Mouse (Mus musculus) heart, embryonic 12.5 days (tissue): Measurements from ENCODE around the gene Tmem219. TPM values are rescaled to one million over a fixed set of nuclear protein-coding genes. Genes with fewer than 3 reads are reported as not detected.

Source experiments
- ATAC-seq: fragments of 200-750 bp; cut with Nextera tagmentation; 2 replicates; pipeline ENCODE4 v1.8.0; 2017; ENCODE audit warnings: moderate TSS enrichment, moderate library complexity; ENCODE audit not compliant: insufficient number of reproducible peaks, low FRiP score
- H3K27ac ChIP-seq: fragments of 300-500 bp; sonication (generic); 2 replicates; pipeline ENCODE4 v1.5.1; 2016; ENCODE audit warnings: mild to moderate bottlenecking, moderate library complexity; ENCODE audit not compliant: poor library complexity, severe bottlenecking
- H3K27me3 ChIP-seq: fragments of 300-500 bp; sonication (generic); replicated peaks from 2 replicates; pipeline ENCODE4 v1.6.1; 2016; ENCODE audit warnings: mild to moderate bottlenecking, moderate library complexity
- H3K36me3 ChIP-seq: fragments of 300-500 bp; sonication (generic); 2 replicates; pipeline ENCODE4 v1.6.1; 2016; ENCODE audit warnings: mild to moderate bottlenecking, moderate library complexity
- H3K4me1 ChIP-seq: fragments of 300-500 bp; sonication (generic); replicated peaks from 2 replicates; pipeline ENCODE4 v1.6.1; 2016; ENCODE audit warnings: mild to moderate bottlenecking
- H3K4me2 ChIP-seq: fragments of 300-500 bp; sonication (generic); 2 replicates; pipeline ENCODE4 v1.6.1; 2016; ENCODE audit warnings: mild to moderate bottlenecking, moderate library complexity
- H3K4me3 ChIP-seq: fragments of 300-500 bp; sonication (generic); 2 replicates; pipeline ENCODE4 v1.5.1; 2016; ENCODE audit warnings: mild to moderate bottlenecking
- H3K9ac ChIP-seq: fragments of 300-500 bp; sonication (generic); 2 replicates; pipeline ENCODE4 v1.6.1; 2016; ENCODE audit warnings: mild to moderate bottlenecking, moderate library complexity
- H3K9me3 ChIP-seq: fragments of 300-500 bp; sonication (generic); replicated peaks from 2 replicates; pipeline ENCODE4 v1.6.1; 2016; ENCODE audit warnings: mild to moderate bottlenecking, moderate library complexity
- WGBS: fragments of 180-500 bp; shearing (Covaris S2); methylation state at CpG from one replicate; pipeline ENCODE4 v1.1.7; 2016; 5-methylcytosine and 5-hydroxymethylcytosine counted together
- polyA plus RNA-seq: library from polyadenylated mRNA; unstranded; fragments of >200 nt; fragmentation: Nextera tagmentation; extraction: Ambion mirVana; gene quantifications from 2 replicates; pipeline ENCODE4 v1.2.1, GENCODE M21; 2016

Tmem219 gene
- polyA plus RNA-seq, 1 experiment from 2014 or later: 19.9 TPM

DNA sequence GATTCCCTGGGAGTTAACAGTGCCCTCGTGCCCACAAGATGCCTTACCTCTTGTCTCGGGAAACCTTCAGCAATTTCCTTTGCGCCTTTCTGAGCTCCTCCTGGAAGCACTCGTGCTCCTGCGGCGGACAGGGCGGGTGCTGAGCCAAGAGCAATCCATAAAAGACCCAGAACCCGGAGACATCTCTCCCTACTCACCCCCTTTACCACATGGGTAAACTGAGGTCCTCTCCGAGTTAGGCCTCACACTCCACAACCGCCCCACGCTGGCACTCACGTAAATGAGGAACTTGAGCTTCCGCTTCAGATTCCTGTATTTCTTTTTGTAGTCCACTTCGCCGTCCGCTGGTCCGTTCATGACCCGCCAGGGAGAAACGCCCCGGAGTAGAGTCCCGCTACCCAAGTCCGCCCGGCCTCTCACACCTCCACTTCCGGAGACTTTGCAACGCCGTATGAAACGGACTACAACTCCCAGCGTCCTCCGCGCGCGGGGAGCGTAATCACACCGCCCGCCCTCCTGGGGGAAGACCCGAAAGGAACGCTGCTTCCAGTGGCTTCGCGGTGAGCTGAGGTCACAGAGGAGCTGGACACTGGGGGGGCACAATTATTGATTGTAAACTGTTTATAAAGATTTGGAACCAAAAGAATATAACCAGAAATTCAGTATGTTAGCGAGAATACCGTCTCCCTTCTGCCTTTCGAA is 61.1 kb downstream of the Tmem219 start, which contains the start of gene Hirip3:
Gene Hirip3 (plus strand): TSS at position 544 of the 702 bp plus-strand sequence.
- no peaks in the 10 kb centered on the region for H3K9me3 ChIP-seq
- WGBS: 2% methylated on average over 42 of the region's 42 CpGs
- peaks cover 26% of the 10 kb centered on the region for H3K4me1 ChIP-seq
- H3K4me3 ChIP-seq: peak within 1 kb of the TSS; percentile 66
- ATAC-seq: peak; percentile 91
- H3K27me3 ChIP-seq: no peaks in the 10 kb centered on the region
- peak within 1 kb of the TSS; percentile 59 for H3K27ac ChIP-seq
- H3K9ac ChIP-seq: peak within 1 kb of the TSS; percentile 79
- peak within 1 kb of the TSS; percentile 93 for H3K4me2 ChIP-seq
- peaks cover 67% of the 10 kb centered on the region for H3K36me3 ChIP-seq

DNA sequence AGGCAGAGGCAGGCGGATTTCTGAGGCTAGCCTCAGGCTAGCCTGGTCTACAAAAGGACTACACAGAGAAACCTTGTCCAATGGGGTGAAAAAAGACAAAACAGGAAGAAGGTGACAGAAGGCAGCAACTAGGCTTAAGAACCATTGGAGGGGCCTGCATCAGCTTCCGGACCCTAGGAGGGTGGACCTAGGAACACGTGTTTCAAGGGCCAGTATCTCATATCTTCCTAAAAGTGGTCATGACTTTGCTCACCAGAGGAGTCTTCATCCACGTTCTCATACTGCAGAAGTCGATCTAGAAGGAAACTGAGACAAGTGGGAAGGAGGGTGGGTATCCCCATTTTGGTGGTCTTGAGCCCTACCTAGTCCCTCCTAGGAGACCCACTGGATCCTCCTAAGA is 61.7 kb downstream of the Tmem219 start:
- H3K9me3 ChIP-seq: no peaks in the 10 kb centered on the region
- H3K27me3 ChIP-seq: no peaks in the 10 kb centered on the region
- H3K9ac ChIP-seq: peak overlapping the region; percentile 78
- 50% methylated on average over 5 of the region's 5 CpGs for WGBS
- H3K4me3 ChIP-seq: peak overlapping the region; percentile 66
- peak overlapping the region; percentile 93 for H3K4me2 ChIP-seq
- no peak overlapping the region; the same call in 1 of the 2 replicates for H3K27ac ChIP-seq
- peaks cover 26% of the 10 kb centered on the region for H3K4me1 ChIP-seq
- no peak for ATAC-seq
- H3K36me3 ChIP-seq: peaks cover 67% of the 10 kb centered on the region

DNA sequence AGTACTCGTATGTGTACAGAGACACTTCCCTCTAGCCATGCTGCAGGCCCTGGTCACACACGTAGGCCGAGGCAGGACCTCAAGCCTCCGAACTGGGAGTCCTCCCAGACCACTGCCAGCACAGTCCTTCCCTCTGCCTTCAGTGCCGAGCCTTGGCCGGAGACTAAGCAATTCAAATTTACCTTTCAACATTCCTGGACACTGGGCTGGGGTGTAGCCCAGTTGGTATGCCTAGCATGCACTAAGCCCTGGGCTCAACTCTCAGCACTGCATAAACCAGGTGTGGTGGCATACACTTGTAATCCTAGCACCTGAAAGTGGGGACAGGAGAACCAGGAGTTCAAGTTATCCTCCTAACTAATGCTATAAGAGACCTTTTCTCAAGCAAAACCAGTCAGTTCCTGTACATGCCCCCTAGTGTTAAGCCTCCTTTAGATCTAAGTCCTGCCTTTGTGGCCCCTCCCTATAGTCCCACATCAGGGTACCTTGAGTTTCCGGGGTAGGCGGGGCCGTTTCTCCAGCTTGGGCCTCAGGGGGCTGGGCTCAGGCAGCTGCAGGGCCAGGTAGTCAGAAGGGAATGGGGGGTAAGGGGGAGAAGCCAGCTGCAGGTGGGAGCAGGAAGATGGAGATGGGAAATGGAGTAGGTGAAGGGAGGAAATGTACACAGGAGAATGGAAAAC is 65.8 kb downstream of the Tmem219 start:
- 77% methylated on average over 9 of the region's 9 CpGs for WGBS
- Histone ChIP-seq H3K9me3 (no peaks in the 10 kb centered on the region), H3K9ac (no peak overlapping the region), H3K27ac (no peak overlapping the region), H3K36me3 (peaks cover 83% of the 10 kb centered on the region), H3K4me1 (peaks cover 6% of the 10 kb centered on the region), H3K4me2 (no peak overlapping the region), H3K4me3 (no peak overlapping the region), H3K27me3 (no peaks in the 10 kb centered on the region)
- ATAC-seq: no peak

DNA sequence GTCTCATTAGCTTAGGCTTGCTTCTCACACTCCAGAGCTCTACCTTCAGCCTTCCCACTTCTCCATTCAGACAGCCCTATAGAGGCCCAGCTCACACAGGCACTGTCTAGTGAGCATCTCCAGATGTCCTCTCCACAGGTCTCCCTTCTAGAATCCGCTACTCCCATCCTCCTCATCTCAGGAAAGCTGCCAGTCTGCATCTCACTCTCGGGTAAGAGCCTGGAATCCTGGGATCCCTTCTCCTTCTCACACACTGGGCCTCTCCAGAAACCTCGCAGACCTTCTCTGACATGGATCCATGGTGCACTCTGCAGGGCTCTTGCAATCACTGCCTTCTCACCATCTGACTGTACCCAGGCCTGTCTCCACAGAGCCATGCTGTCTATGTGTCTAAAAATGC is 67.1 kb downstream of the Tmem219 start:
- 81% methylated on average over 3 of the region's 3 CpGs for WGBS
- H3K9ac ChIP-seq: no peak overlapping the region
- H3K36me3 ChIP-seq: peaks cover 87% of the 10 kb centered on the region
- H3K27ac ChIP-seq: no peak overlapping the region
- no peaks in the 10 kb centered on the region for H3K4me1 ChIP-seq
- H3K27me3 ChIP-seq: peaks cover 7% of the 10 kb centered on the region
- H3K4me3 ChIP-seq: no peak overlapping the region
- H3K9me3 ChIP-seq: no peaks in the 10 kb centered on the region
- no peak for ATAC-seq
- H3K4me2 ChIP-seq: no peak overlapping the region

DNA sequence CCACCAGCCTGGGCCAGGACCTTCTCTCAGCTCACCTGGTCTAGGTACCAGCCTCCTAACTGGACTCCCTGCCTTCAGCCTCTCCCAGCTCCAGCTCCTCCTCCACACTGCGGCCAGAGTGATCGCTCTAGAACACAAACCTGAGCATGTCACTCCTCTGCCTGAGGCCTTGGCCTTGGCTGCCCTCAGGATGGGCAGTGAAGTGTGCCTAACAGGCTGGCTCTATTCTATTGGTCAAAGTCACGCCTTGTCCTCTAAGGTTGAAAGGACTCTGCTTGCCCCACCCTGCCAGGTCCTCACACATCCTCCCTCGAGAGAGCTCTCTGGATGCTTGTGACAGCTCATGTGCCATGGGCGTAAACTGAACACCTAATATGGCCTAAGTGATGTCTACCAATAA is 69.3 kb downstream of the Tmem219 start:
- no peaks in the 10 kb centered on the region for H3K9me3 ChIP-seq
- WGBS: 83% methylated on average over 5 of the region's 5 CpGs
- H3K4me3 ChIP-seq: no peak overlapping the region
- ATAC-seq: no peak
- H3K36me3 ChIP-seq: peaks cover 69% of the 10 kb centered on the region
- H3K27ac ChIP-seq: no peak overlapping the region
- peaks cover 29% of the 10 kb centered on the region for H3K27me3 ChIP-seq
- no peak overlapping the region for H3K9ac ChIP-seq
- peaks cover 9% of the 10 kb centered on the region for H3K4me1 ChIP-seq
- no peak overlapping the region for H3K4me2 ChIP-seq

DNA sequence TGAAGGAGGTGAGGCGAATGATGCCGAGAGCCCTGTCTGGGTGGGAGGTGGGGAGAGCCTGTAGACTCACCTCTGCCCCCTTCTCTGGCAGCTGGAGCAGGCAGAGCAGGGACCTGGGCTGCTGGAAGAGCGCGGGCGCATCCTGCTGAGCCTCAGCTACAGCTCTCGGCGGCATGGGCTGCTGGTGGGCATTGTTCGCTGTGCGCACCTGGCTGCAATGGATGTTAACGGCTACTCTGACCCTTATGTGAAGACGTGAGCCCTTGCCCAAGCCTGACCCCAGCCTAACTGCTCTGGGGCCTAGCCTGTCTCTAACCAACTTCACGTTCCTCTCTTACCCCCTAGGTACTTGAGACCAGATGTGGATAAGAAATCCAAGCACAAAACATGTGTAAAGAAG is 71.5 kb downstream of the Tmem219 start:
- WGBS: 44% methylated on average over 12 of the region's 12 CpGs
- Histone ChIP-seq H3K27me3 (peaks cover 51% of the 10 kb centered on the region), H3K27ac (no peak overlapping the region)

DNA sequence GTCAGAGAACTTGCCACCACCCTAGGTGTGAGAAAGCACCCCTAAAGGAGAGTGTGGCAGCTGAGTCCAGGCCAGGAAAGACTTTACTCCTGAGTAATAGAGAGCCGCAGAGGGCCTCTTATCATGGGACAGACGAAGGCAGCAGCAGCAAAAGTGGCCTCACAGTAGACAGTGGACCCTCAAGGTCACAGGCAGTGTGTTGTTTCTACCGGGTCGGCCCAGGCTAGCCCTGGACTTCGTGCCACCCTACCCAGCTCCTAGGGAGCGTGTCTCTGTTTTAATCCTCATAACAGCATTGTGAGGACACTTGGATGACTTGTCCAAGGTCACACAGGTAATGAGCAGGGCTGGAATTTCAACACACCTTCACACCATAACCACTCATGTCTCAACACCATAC is 72.6 kb downstream of the Tmem219 start:
- Histone ChIP-seq H3K4me1 (peaks cover 22% of the 10 kb centered on the region), H3K27me3 (peaks cover 55% of the 10 kb centered on the region), H3K27ac (no peak overlapping the region), H3K4me3 (no peak overlapping the region), H3K36me3 (peaks cover 36% of the 10 kb centered on the region), H3K4me2 (no peak overlapping the region), H3K9me3 (no peaks in the 10 kb centered on the region), H3K9ac (no peak overlapping the region)
- WGBS: 58% methylated on average over 6 of the region's 6 CpGs
- ATAC-seq: no peak

More for the DNA sequence above, 71.5 kb downstream of the Tmem219 start:
- H3K4me3 ChIP-seq: no peak overlapping the region
- H3K36me3 ChIP-seq: peaks cover 47% of the 10 kb centered on the region
- no peak for ATAC-seq
- no peak overlapping the region for H3K4me2 ChIP-seq
- peaks cover 22% of the 10 kb centered on the region for H3K4me1 ChIP-seq
- H3K9me3 ChIP-seq: no peaks in the 10 kb centered on the region
- no peak overlapping the region for H3K9ac ChIP-seq

DNA sequence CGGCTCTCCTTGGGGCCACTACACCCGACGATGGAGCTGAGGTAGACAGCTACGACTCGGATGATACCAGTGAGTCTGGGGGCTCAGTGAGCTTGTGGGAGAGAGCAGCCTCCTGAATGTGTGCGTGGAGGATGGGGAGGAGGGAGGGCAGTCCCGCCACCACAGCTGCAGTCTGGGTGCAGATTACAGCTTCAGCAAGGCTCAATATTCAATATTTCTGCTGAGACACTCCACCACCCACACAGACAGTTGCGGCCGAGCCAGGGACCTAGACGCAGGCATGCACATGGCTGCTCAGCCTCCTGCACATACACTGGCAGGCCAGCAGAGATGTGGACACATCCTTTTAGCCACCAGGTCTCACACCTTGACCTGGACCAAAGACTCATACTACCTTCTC is 73.9 kb downstream of the Tmem219 start:
- H3K4me2 ChIP-seq: peak overlapping the region; percentile 96; the same call in 1 of the 2 replicates
- peaks cover 22% of the 10 kb centered on the region for H3K4me1 ChIP-seq
- H3K9ac ChIP-seq: no peak overlapping the region
- H3K4me3 ChIP-seq: no peak overlapping the region
- no peaks in the 10 kb centered on the region for H3K9me3 ChIP-seq
- peaks cover 23% of the 10 kb centered on the region for H3K36me3 ChIP-seq
- H3K27me3 ChIP-seq: peaks cover 65% of the 10 kb centered on the region
- no peak for ATAC-seq
- no peak overlapping the region for H3K27ac ChIP-seq
- WGBS: 30% methylated on average over 10 of the region's 10 CpGs

DNA sequence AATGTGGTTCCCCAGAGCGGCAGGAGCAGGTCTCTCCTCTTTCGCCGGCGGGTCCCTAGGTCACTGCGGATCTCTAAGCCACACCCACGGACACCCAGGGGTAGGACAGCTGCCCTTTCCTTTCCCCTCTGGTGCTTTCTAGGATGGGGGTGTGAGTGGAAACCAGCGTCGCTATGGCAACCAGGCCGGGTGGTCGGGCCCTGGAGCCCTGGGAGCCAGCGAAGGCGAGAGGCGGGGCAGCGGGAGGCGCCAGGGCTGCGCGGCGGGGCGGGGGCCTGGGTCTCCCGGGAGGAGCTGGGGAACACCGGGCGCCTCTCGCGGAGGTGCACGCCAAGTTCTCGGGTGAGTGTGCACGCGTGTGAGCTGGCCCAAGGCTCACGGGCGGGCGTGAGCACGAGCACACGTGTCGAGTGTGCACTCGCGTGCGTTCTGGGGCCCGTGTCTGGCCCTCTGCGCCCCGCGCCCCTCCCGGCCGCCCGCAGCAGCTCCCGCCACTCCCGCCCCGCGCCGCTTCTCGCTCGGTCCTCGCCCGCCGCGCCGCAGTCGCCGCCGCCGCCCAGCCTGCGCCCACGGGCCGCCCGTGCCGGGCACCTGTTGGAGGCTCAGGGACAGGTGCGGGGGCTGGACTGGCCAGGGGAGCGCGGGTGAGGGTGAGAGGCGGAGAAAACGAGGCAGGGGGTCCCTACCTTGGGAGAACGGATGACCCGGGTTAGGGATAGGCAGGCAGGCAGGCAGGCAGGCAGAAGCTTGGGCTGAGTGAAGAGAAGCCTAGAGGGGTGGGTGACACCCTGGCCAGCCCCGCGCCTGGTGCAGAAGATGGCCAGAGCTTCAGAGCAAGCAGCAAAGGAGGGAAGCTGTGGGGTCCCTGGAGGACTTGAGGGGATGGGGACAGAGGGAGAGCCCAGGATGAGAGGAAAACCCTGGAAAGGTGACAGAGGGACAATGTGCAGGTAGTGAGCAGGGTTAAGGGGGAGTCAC is 75.0 kb downstream of the Tmem219 start:
- no peak for ATAC-seq
- Histone ChIP-seq H3K9ac (peak overlapping the region; percentile 59), H3K4me1 (peaks cover 22% of the 10 kb centered on the region), H3K4me3 (peak overlapping the region; percentile 55), H3K27ac (no peak overlapping the region), H3K27me3 (peaks cover 65% of the 10 kb centered on the region), H3K4me2 (peak overlapping the region; percentile 96), H3K36me3 (peaks cover 12% of the 10 kb centered on the region), H3K9me3 (no peaks in the 10 kb centered on the region)
- under 1% methylated on average over 67 of the region's 74 CpGs for WGBS

DNA sequence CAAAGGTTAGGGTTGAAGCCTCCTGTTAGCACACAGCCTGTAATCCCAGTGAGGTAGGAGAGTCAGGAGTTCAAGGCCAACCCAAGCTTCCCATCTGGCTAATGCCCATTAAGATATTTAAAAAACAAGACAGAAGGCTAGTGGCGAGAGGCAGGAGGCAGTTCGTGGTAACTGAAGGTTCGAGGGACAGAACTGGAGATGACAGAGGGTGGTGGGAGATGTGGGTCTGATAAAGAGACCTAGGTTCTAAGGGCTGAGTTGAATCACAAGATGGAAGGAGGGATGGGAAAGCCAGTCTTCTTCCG is 75.6 kb downstream of the Tmem219 start, which contains the start of gene Doc2a:
Gene Doc2a (plus strand): TSS at position 301 of the 305 bp plus-strand sequence.
- Histone ChIP-seq H3K27ac (no peak within 1 kb of the TSS), H3K4me2 (peak within 1 kb of the TSS; percentile 96), H3K9ac (peak within 1 kb of the TSS; percentile 59), H3K4me3 (peak within 1 kb of the TSS; percentile 55), H3K27me3 (peaks cover 65% of the 10 kb centered on the region), H3K36me3 (peaks cover 5% of the 10 kb centered on the region), H3K9me3 (no peaks in the 10 kb centered on the region), H3K4me1 (peaks cover 22% of the 10 kb centered on the region)
- no peak for ATAC-seq
- 25% methylated on average over 4 of the region's 4 CpGs for WGBS

DNA sequence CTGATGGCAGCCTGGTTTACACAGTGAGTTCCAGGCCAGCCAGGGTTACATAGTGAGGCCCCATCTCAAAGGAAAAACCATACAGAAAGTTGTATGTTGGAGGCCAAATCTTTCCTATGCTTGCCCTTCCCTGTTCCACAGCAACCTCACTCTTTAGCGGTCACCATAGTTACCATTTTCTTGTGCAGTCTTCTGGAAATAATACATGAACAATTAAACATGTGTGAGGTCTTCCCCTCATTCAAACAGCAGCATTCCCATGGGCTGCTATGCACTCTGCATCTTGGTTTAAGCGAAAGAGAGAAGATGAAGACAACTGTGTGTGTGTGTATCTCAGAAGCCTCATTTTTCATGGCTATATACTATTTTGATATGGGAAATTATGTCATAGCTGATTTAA is 77.2 kb downstream of the Tmem219 start:
- Histone ChIP-seq H3K4me3 (no peak overlapping the region), H3K27me3 (peaks cover 57% of the 10 kb centered on the region), H3K4me1 (peaks cover 22% of the 10 kb centered on the region), H3K9me3 (0 out of 2 replicates have a peak, but pooled peaks cover 4% of the 10 kb centered on the region), H3K36me3 (no peaks in the 10 kb centered on the region), H3K9ac (no peak overlapping the region), H3K4me2 (no peak overlapping the region), H3K27ac (no peak overlapping the region)
- WGBS: 89% methylated on average over 2 of the region's 2 CpGs
- no peak for ATAC-seq
